Mouse (Mus musculus): ENCODE measurements around the gene Cldn15.

The Cldn15 gene

DNA sequence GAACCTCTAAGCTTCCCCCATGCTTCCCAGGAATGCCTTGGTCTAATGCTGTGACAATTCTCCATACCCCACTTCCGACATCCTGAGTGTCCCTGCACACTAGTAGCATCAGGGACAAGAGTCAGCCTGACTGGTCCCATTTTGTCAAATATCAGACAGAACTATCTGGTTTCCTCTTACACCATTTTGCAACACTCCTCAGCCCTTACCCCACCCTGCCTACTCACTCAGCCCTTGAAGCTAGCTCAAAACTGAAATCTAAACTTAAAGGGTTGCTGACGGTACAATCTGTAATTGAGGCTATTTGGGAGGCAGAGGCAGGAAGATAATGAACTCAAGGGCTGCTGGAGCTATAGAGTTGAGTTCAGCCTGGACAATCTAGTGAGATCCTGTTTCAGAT is 13.3 kb downstream of the Cldn15 start:
- no peak for DNase-seq (ENCODE audit: extremely low read depth, insufficient read length, low spot score)

DNA sequence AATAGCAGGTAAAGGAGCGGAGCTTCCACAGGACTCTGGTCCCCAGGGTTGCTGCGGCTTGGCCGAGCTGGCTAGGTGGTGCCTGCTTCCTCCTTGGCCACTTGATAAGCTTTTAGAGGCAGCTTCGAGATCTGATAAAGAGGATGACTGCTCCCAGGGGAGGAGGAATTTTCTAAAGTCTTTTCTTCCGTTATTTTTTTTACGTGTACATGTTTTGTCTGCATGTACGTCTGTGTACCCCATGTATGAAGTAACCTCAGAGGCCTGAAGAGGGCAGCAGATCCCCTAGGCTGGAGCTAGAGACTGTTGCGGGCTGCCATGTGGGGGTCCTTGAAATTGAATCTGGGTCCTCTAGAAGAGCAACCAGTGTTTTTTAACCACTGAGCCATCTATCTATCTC is 14.6 kb downstream of the Cldn15 start:
- DNase-seq (ENCODE audit: extremely low read depth, insufficient read length, low spot score): no peak

GRCm38 (mm10) chr5:136982338-136982930 is 16.0 kb downstream of the Cldn15 start:
- no peak for DNase-seq (ENCODE audit: extremely low read depth, insufficient read length, low spot score)

- DNase-seq (ENCODE audit: extremely low read depth, insufficient read length, low spot score): no peak
These were observed 18.4 kb downstream of the Cldn15 start for GRCm38 (mm10) chr5:136984828-136985227.

GRCm38 (mm10) chr5:136986695-136987137 is 20.3 kb downstream of the Cldn15 start, which contains the start of gene Plod3:
Gene Plod3 (plus strand): TSS chr5:136987019.
- DNase-seq (ENCODE audit: extremely low read depth, insufficient read length, low spot score): peak; percentile 96

- DNase-seq (ENCODE audit: extremely low read depth, insufficient read length, low spot score): peak; percentile 91
These were observed 20.9 kb downstream of the Cldn15 start for GRCm38 (mm10) chr5:136987138-136987933.

- DNase-seq (ENCODE audit: extremely low read depth, insufficient read length, low spot score): no peak
These were observed 21.5 kb downstream of the Cldn15 start, which contains the start of gene Znhit1 for GRCm38 (mm10) chr5:136987934-136988271. Gene Znhit1 (minus strand): TSS chr5:136988021.

DNA sequence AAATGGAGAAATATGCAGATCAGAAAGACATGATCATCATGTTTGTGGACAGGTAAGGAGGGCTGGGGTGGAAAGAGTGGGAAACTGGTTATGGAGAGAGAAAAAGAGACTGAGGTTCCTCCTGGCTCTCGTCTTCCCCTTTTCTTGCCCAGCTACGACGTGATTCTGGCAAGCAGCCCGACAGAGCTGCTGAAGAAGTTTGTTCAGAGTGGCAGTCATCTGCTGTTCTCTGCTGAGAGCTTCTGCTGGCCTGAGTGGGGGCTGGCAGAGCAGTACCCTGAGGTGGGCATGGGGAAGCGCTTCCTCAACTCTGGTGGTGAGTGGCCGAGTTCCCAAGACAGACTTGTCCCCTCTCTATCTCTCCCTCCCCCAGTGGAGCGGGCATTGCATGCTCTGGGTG is 22.0 kb downstream of the Cldn15 start:
- no peak for DNase-seq (ENCODE audit: extremely low read depth, insufficient read length, low spot score)

DNA sequence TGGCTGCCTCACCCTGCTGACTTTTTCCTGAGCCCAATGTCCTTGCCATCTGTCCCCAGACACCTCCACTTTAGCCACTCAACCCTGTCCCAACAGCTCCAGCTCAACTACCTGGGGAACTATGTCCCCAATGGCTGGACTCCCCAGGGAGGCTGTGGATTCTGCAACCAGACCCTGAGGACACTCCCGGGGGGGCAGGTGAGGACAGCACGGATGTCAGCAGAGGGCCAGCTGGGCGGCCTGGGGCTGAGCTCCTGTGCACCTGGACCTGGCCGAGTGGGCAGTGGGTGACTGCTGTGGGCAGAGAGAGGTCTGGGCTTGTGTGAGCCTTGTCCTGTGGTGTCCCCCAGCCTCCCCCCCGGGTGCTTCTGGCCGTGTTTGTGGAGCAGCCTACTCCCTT is 23.4 kb downstream of the Cldn15 start:
- DNase-seq (ENCODE audit: extremely low read depth, insufficient read length, low spot score): no peak

GRCm38 (mm10) chr5:136999449-136999848 is 33.0 kb downstream of the Cldn15 start:
- no peak for DNase-seq (ENCODE audit: extremely low read depth, insufficient read length, low spot score)

GRCm38 (mm10) chr5:137000612-137001011 is 34.2 kb downstream of the Cldn15 start:
- no peak for DNase-seq (ENCODE audit: extremely low read depth, insufficient read length, low spot score)

DNA sequence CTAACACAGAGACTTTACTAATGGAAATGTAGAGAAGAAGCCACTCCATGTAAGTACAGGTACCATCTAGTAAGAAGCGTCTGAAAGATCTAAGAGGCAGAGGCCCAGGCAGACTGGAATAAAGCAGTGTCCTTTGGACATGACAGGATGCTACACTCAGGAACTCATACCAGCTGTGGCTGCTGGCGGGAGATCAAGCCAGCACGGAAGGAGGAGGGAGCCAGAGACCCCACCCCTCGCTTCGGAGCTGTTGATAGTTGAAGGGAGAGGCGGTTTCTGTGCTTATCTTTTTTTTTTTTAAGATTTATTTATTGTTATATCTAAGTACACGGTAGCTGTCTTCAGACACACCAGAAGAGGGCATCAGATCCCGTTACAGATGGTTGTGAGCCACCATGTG is 40.9 kb downstream of the Cldn15 start:
- DNase-seq (ENCODE audit: extremely low read depth, insufficient read length, low spot score): no peak

DNA sequence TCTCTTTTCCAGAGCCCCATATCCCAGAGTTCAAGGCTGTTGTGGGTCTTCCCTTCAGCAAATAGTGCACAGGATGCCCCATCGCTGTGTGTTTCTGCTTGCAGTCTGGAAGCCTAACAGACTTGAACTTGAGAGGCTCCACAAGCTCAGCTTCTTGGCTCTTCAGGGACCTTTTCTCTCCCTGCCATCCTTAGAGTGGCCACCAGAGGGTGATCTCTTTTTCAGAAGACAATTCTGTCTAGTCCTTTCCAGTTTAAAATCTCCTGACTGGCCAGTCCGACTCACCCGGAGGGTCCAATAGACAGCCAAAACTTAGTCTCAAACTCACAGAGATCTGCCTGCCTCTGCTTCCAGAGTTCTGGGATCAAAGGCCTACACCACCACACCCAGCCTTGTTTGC is 43.6 kb downstream of the Cldn15 start:
- peak; percentile 53 for DNase-seq (ENCODE audit: extremely low read depth, insufficient read length, low spot score)

DNA sequence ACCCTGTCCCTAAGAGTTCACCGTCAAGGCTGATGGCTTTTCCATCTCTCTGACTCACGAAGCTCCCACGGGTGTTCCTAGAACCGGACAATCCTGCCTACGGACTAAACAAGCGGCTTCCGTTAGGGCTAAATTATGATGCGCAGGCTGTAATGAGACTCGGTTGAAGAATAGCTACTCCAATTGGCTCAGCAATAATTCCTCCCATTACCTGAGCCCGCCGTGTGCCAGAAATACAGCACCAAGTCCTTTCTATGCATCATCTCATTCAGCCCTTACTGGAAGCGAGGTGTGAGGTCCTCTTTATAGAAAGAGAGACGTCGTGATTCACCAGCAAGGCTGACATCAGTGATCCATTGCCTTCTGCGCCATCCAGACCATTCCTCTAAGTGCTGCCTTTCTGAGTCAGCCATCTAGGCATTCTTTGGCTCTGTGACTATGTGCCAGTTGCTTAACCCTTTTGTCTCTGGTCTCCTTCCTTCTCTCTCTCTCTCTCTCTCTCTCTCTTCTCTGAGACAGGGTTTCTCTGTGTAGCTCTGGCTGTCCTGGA is 46.1 kb downstream of the Cldn15 start:
- peak; percentile 70 for DNase-seq (ENCODE audit: extremely low read depth, insufficient read length, low spot score)

DNA sequence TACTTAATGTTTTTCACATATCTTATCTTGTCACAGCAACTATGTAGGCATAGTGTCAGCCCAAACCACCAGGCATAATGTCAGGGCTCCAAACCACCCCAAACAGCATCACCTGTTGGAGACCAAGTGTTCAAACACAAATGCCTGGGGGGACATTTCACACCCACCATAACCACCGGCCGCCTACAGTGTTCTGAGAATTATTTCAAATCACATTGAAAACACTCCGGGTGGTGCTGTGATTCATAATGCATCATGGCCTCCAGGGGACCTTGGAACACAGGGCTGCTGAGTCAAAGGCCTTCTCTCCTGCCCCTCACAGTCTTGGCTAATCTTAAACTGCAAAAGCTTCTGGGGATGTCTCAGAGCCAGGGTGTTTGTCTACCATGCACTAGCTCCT is 49.5 kb downstream of the Cldn15 start:
- peak; percentile 59 for DNase-seq (ENCODE audit: extremely low read depth, insufficient read length, low spot score)

- no peak for DNase-seq (ENCODE audit: extremely low read depth, insufficient read length, low spot score)
These were observed 57.9 kb downstream of the Cldn15 start for GRCm38 (mm10) chr5:137024318-137024717.

DNA sequence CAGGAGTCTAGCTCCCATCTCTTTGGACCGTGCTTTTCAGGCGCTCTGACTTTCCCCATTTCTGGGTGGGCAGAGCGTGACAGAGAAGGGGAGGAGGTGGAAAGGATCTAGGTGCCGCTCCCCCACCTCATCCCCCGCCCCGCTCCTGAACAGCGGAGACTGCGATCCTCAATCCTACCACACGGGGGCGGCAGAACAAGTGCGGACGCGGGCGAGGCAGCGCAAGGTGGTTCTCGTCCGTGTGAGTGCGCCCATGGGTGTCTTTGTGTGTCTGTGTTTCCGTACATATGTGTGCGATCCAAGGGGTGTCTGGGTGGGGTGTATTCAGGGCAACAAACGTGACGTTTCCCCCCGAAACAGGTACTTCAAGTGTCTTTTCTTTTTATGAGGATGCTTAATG is 58.7 kb downstream of the Cldn15 start:
- DNase-seq (ENCODE audit: extremely low read depth, insufficient read length, low spot score): peak; percentile 81

Measured in 3134 (cell line).